Mouse (Mus musculus) neural tube, postnatal 0 days (tissue): ENCODE data around the gene Pla2g1b. TPM values are rescaled to one million over a fixed set of nuclear protein-coding genes. Genes with fewer than 3 reads are reported as not detected.

Source experiments
- polyA plus RNA-seq: library from polyadenylated mRNA; unstranded; fragments of >200 nt; fragmentation: Nextera tagmentation; extraction: Ambion mirVana; gene quantifications from 2 replicates; pipeline ENCODE4 v1.2.1, GENCODE M21; 2015

The Pla2g1b gene
- polyA plus RNA-seq: not detected in 2 replicates

DNA sequence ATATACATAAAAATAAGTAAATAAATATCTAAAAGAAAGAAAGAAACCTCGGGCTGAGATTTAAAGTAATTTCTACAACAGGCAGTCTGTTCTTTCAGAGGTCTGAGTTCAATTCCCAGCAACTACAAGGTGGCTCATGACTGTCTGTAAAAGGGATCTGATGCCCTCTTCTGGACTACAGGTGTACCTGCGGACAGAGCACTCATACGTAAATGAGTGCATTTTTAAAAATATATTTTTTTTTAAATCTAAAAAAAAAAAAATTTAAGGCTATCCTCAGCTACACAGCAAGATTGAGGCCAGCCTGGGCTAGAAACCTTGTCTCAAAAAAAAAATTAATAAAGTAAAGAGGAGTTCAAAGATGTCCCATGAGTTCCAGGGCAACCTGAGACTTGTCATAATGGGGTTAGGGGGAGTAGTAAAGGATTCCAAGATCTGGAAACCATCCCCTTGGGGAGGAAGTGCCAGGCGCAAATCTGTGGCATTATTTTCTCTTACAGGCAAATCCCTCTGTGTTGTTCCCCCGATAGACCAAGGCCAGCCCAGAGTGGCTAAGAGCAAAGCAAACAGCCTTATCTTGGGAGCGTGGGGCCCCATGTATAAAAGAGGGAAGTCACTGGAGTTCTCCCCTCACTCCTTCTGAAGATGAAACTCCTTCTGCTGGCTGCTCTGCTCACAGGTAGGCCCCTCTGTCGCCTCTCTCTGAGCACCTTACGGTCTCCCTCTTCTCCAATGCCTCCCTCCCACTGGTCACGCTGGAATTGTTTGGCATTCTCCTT is at the start of gene Pla2g1b:
Pla2g1b (plus strand) TSS at position 621 of the 779 bp plus-strand sequence.

DNA sequence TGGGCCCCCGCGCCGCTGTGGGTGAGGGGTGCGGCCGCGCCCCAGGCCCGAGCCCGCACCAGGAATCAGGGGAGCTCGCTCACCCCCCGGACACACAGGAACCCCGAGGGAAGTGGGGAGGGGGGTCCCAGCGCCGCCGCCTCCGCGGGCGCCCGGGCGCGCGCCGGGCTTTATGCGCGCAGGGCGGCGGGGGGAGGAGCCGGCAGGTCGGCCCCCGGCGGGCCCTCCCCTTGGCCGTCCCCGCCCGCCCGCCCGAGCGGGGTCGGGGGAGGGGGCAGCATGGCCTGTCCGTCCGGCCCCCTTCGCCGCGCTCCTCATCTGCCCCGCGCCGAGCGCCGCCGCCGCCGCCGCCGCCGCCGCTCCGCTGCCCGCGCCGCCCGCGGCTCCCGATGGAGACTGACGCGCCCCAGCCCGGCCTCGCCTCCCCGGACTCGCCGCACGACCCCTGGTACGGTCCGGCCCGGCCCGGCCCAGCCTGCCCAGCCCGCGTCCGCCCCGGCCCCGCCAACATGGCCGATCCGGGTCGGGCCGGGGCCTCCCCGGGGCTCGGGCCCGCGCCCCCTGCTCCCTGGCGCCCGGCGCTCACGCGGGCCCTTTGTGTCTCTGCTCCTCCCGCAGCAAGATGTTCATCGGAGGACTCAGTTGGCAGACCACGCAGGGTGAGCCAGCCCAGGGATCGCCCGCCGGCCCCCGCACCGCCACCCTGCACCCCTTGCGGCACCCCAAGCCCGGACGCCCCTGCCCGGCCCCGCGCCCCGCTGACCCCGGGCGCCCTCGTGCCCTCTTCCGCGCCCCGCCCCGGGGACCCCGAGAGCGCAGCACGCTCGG is 36.5 kb upstream of the Pla2g1b start, which contains the start of gene Msi1:
Msi1 (plus strand) TSS at position 241 of the 828 bp plus-strand sequence.

DNA sequence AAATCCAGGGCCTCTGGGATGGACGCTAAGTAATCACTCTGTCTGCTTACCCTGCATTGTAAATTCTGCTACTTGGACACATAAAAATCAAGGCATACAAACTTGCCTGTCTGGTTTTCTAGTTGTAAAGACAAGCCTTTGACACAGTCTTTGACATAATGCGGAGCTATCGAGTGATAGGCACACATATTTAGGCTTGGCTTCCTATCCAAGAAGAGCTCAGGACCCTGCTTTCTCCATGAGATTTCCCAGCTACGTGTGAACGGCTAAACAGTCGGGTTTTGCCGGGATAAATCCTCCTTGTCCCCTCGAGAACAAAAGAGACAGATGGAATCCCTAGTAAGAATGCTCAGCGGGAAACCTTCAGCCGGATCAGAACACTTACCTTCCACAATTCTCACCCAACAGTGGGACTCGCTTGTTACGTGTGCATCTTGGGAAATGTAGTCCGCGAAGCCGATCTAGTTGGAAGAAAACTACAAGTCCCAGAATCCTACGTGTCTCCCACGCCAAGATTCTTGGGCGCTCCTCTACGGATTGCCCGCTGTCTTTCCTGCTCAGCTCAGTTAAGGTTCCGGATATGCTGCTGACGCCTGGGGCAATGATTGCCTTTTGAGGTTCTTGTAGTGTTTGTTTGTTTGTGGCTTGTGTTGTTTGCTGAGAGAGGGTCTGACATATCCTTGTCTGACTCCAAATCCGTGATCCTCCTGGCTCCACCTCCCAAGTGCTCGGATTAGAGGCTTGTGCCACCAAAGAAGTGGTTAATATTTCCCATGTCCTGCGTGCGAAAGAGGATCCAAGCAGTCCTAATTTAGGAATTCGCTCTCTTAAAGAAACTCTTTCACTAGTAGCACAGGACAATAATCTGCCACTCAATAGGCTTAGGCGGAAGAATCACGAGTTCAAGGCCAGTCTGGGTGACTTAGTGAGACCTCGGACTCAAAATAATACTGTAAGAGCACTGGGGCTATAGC is 18.2 kb downstream of the Pla2g1b start, which contains the start of gene Sirt4:
Sirt4 (minus strand) TSS at position 779 of the 974 bp plus-strand sequence.

DNA sequence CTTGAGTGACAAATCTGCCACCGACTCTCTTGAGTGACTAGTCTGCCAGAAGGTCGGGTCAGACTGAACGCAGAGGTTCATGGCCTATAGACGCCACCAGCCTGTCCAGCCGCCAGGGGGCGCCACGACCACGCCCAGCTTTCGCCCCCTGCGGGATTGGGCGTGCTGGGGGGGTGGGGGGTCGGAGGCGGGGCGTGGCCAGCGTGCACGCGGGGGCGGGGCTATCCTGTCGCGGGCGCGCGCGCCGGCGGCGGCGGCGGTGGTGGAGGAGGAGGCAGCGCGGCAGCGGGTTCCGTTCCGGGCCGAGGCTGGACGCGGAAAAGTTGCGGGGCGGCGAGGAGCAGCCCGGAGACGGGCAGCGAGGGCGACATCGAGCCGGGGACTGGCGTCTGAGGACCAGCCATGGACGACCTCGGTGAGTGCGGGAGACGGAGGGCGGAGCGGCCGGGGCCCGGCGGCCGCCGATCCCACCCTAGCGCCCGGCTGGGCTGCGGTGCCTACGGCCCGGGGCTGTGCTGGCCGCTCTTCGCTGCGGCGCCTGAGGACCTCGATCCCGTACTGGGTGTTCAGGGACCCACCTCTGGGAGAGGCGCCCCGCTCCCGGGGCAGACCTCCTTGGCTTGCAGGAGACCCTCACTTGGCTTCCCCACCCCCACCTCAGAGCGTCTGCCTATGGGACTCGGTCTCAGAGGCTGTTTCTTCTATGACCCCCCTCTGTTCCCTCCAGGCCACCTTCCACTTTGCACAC is 40.6 kb downstream of the Pla2g1b start, which contains the start of gene Pxn:
Pxn (plus strand) TSS at position 223 of the 748 bp plus-strand sequence.

Other genes with a start within 250 kb of the Pla2g1b start
- gene Pop5, start 230.4 kb upstream of the Pla2g1b start, polyA plus RNA-seq: 122 TPM in 2 replicates
- 155 and 160 TPM in 2 replicates for gene Rnf10, start 193.4 kb upstream of the Pla2g1b start, polyA plus RNA-seq
- gene Coq5, start 186.6 kb upstream of the Pla2g1b start, polyA plus RNA-seq: 53.6 and 54.3 TPM in 2 replicates
- 1,233 and 1,344 TPM in 2 replicates for gene Dynll1, start 165.3 kb upstream of the Pla2g1b start, polyA plus RNA-seq
- gene Srsf9, start 139.1 kb upstream of the Pla2g1b start, polyA plus RNA-seq: 124 and 132 TPM in 2 replicates
- gene Gatc, start 125.1 kb upstream of the Pla2g1b start, polyA plus RNA-seq: 29.0 and 32.5 TPM in 2 replicates
- 51.3 and 55.8 TPM in 2 replicates for gene Triap1, start 125.0 kb upstream of the Pla2g1b start, polyA plus RNA-seq
- gene Cox6a1, start 117.3 kb upstream of the Pla2g1b start, polyA plus RNA-seq: 1,815 and 1,833 TPM in 2 replicates
- gene Msi1, start 36.7 kb upstream of the Pla2g1b start, polyA plus RNA-seq: 30.3 and 31.9 TPM in 2 replicates
- gene Sirt4, start 18.5 kb downstream of the Pla2g1b start, polyA plus RNA-seq: 18.8 and 18.9 TPM in 2 replicates
- gene Pxn, start 40.4 kb downstream of the Pla2g1b start, polyA plus RNA-seq: 14.9 and 16.4 TPM in 2 replicates
- gene Rplp0, start 93.2 kb downstream of the Pla2g1b start, polyA plus RNA-seq: 784 and 808 TPM in 2 replicates
- 24.8 and 28.2 TPM in 2 replicates for gene Gcn1l1, start 99.0 kb downstream of the Pla2g1b start, polyA plus RNA-seq
- gene Rab35, start 165.6 kb downstream of the Pla2g1b start, polyA plus RNA-seq: 27.4 and 27.6 TPM in 2 replicates